Mouse (Mus musculus) lung, embryonic 14.5 days (tissue): ENCODE data around the gene Psors1c2. TPM values are rescaled to one million over a fixed set of nuclear protein-coding genes. Genes with fewer than 3 reads are reported as not detected.

Experiments used
- ATAC-seq: fragments of 200-750 bp; cut with Nextera tagmentation; 2 replicates; pipeline ENCODE4 v1.8.0; 2017; ENCODE audit warnings: mild to moderate bottlenecking, moderate TSS enrichment, moderate library complexity; ENCODE audit not compliant: insufficient read depth
- DNase-seq: peaks from one replicate; pipeline ENCODE4 v3.0.0-alpha.2; 2015
- H3K27ac ChIP-seq: fragments of 300-500 bp; sonication (generic); 2 replicates; pipeline ENCODE4 v1.5.1; 2014; ENCODE audit warnings: low read depth, mild to moderate bottlenecking, moderate library complexity
- H3K27me3 ChIP-seq: fragments of 300-500 bp; sonication (generic); 2 replicates; pipeline ENCODE4 v1.6.1; 2014; ENCODE audit warnings: low read length, control low read depth; ENCODE audit not compliant: insufficient read depth
- H3K36me3 ChIP-seq: fragments of 300-500 bp; sonication (generic); 2 replicates; pipeline ENCODE4 v1.6.1; 2014; ENCODE audit warnings: control low read depth; ENCODE audit not compliant: insufficient read depth
- H3K4me1 ChIP-seq: fragments of 300-500 bp; sonication (generic); 2 replicates; pipeline ENCODE4 v1.6.1; 2014; ENCODE audit warnings: antibody characterized with exemption, control low read depth; ENCODE audit not compliant: insufficient read depth
- H3K4me2 ChIP-seq: fragments of 300-500 bp; sonication (generic); 2 replicates; pipeline ENCODE4 v1.6.1; 2014; ENCODE audit warnings: mild to moderate bottlenecking
- H3K4me3 ChIP-seq: fragments of 300-500 bp; sonication (generic); 2 replicates; pipeline ENCODE4 v1.5.1; 2014; ENCODE audit warnings: low read depth, low read length
- H3K9ac ChIP-seq: fragments of 300-500 bp; sonication (generic); 2 replicates; pipeline ENCODE4 v1.6.1; 2014
- H3K9me3 ChIP-seq: fragments of 300-500 bp; sonication (generic); 2 replicates; pipeline ENCODE4 v1.6.1; 2016; ENCODE audit warnings: low read depth, low read length, control low read depth
- CTCF ChIP-seq: IDR thresholded peaks from 2 replicates; pipeline ENCODE4 v1.5.1; 2016; ENCODE audit warnings: antibody characterized with exemption, low read depth
- WGBS: fragments of 180-500 bp; shearing (Covaris S2); extraction: QIAGEN DNeasy Blood & Tissue Kit; methylation state at CpG from one replicate; pipeline ENCODE4 v1.1.7; 2014; 5-methylcytosine and 5-hydroxymethylcytosine counted together
- polyA plus RNA-seq: library from polyadenylated mRNA; unstranded; fragments of >200 nt; fragmentation: Nextera tagmentation; extraction: Ambion mirVana; gene quantifications from 2 replicates; pipeline ENCODE4 v1.2.1, GENCODE M21; 2014

The Psors1c2 gene
- polyA plus RNA-seq, 1 experiment from 2014 or later = 0.82 TPM

DNA sequence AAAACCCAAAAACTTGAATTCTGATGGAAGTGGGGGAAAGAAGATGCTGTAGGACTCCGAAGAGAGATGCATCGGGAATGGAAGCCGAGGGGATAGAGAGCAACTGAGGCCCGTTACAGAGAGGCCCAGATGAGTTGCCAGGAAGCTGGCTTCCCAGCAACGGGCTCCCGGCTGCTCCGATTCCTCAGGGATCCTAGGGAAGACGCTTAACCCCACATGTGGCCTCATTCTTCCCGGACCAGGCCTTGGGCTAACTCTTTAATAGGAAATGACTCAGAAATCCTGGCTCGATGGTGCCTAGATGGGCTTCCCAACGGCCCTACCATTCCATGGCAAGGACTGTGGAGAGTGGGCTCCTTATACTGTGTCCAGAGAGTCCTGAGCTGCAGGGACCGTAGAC lies 15.5 kb upstream of the Psors1c2 start:
- H3K36me3 ChIP-seq = peaks cover 21% of the 10 kb centered on the region; the same call in 1 of the 2 replicates
- H3K27ac ChIP-seq = peak overlapping the region; percentile 66
- ATAC-seq (no peak), DNase-seq (peak; percentile 38)
- peak overlapping the region; percentile 64 for H3K9ac ChIP-seq
- no peak for TF ChIP-seq CTCF
- H3K4me1 ChIP-seq = peaks cover 9% of the 10 kb centered on the region; the same call in 1 of the 2 replicates
- WGBS = 4% methylated on average over 12 of the region's 12 CpGs
- no peaks in the 10 kb centered on the region for H3K27me3 ChIP-seq
- H3K9me3 ChIP-seq = no peaks in the 10 kb centered on the region
- H3K4me3 ChIP-seq = peak overlapping the region; percentile 51
- H3K4me2 ChIP-seq = peak overlapping the region; percentile 95

DNA sequence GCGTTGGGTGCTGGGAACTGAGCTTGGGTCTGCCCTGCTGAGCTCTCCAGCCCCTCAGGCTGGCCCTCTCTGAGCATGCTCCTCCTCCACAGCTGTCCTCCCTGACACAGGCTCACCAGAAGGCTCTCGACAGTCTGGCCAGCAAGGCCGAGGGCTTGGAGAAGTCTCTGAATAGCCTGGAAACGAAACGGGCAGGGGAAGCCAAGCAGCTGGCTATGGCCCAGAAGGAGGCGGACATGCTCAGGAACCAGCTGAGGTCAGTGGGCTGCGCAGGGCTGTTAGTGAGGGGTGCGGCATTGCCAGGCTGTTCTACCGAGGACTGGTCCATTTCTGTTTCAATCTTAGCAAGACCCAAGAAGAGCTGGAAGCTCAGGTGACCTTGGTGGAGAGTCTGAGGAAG lies 8.6 kb upstream of the Psors1c2 start:
- Histone ChIP-seq H3K27me3 (no peaks in the 10 kb centered on the region), H3K4me3 (no peak overlapping the region), H3K4me1 (no peaks in the 10 kb centered on the region), H3K9ac (no peak overlapping the region), H3K9me3 (no peaks in the 10 kb centered on the region), H3K4me2 (no peak overlapping the region), H3K36me3 (peaks cover 75% of the 10 kb centered on the region), H3K27ac (no peak overlapping the region)
- 83% methylated on average over 9 of the region's 9 CpGs for WGBS
- no peak for TF ChIP-seq CTCF
- ATAC-seq (no peak), DNase-seq (no peak)

DNA sequence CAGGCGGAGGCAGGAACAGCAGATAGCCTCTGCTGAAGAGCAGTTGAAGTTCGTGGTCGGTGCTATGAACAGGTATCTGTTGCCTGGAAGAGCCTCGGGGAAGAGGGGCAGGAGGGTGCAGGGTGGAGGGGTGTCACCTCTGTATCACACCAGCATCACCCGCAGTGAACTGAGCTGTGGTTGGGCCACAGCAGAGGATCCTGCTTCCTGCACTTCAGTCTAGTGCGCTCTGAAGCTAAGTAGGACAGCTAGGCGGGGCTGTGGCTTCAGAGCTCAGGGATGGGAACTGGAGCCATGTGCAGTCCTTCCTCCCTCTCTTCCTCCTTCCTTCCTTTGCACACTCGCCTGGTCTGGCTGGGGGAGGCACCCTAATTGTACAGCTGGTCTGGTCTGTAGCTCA lies 6.4 kb upstream of the Psors1c2 start:
- Histone ChIP-seq H3K27ac (no peak overlapping the region), H3K4me3 (no peak overlapping the region), H3K36me3 (peaks cover 77% of the 10 kb centered on the region), H3K9ac (no peak overlapping the region), H3K9me3 (no peaks in the 10 kb centered on the region), H3K4me2 (no peak overlapping the region), H3K4me1 (no peaks in the 10 kb centered on the region), H3K27me3 (no peaks in the 10 kb centered on the region)
- ATAC-seq = no peak
- no peak for DNase-seq
- 74% methylated on average over 8 of the region's 8 CpGs for WGBS
- TF ChIP-seq CTCF = no peak

DNA sequence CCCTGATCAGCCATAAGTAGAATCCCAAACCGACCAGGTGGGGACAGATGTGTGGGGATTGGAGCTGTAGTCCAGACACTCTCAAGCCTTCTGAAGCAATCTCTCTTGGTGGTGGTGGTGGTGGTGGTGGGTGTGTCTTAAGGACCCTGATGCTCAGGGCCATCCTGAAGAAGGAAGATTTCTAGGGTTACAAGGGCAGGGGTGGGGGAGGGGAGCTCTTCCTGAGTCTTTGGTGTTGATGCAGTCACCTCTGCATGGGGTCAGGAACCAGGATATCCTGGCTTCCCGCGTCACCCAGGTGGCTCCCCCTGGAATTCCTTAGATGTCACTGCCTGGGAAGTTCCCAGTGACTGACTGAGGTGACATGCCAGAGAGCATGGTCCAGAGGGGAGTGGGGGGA lies 641 bp upstream of the Psors1c2 start:
- ATAC-seq = no peak

DNA sequence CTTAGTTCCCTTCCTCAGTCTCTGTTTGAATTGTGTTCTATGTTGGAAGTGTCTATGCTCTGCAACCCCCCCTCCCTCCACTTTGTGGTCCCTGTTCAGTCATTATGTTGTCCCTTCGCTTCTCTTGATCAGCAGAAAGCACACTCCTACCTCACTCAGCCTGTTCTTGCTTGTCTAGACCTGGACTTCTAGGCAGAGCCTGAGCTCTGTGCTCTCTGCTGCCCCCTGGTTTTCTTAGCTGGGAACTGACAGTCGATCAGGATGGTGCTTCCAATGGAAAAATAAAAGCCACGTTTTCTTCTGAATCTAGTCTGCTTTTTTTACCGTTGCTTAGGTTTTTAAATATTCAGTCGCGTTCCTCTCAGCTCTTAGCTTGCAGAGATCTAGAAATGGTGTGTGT lies 1.3 kb downstream of the Psors1c2 start:
- Histone ChIP-seq H3K27me3 (no peaks in the 10 kb centered on the region), H3K36me3 (peaks cover 11% of the 10 kb centered on the region), H3K9ac (no peak overlapping the region), H3K27ac (no peak overlapping the region), H3K4me3 (no peak overlapping the region), H3K4me1 (no peaks in the 10 kb centered on the region), H3K4me2 (no peak overlapping the region), H3K9me3 (no peaks in the 10 kb centered on the region)
- DNase-seq (peak; percentile 92), ATAC-seq (peak; percentile 71)
- peak; percentile 95 for TF ChIP-seq CTCF
- 11% methylated on average over 6 of the region's 6 CpGs for WGBS

More for the DNA sequence above, 641 bp upstream of the Psors1c2 start:
- TF ChIP-seq CTCF = no peak
- WGBS = 5% methylated on average over 3 of the region's 3 CpGs
- Histone ChIP-seq H3K4me1 (no peaks in the 10 kb centered on the region), H3K9ac (no peak overlapping the region), H3K9me3 (no peaks in the 10 kb centered on the region), H3K4me3 (no peak overlapping the region), H3K36me3 (peaks cover 31% of the 10 kb centered on the region), H3K27me3 (no peaks in the 10 kb centered on the region), H3K4me2 (no peak overlapping the region), H3K27ac (no peak overlapping the region)
- DNase-seq = no peak

DNA sequence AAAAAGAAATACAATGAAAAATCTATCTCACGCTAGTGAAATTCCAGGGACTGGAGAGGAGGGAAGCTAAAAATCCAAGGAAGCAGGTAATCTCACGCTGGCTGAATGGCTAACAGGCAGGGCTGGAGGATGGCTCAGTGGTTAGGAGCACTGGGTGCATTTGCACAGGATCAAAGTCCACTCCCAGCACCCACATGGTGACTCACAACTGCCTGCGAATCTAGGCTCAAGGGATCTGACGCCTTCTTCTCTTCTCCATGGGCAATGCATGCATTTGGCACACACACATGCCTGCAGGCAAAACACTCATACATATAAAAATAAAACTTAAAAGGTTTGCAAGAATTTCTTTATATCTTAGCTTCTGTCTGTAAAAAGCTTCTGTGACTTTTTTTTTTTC lies 4.4 kb downstream of the Psors1c2 start:
- WGBS = 75% methylated on average over 4 of the region's 4 CpGs
- DNase-seq (no peak), ATAC-seq (no peak)
- Histone ChIP-seq H3K36me3 (no peaks in the 10 kb centered on the region), H3K9ac (no peak overlapping the region), H3K27ac (no peak overlapping the region), H3K9me3 (no peaks in the 10 kb centered on the region), H3K4me3 (no peak overlapping the region), H3K4me1 (no peaks in the 10 kb centered on the region), H3K4me2 (no peak overlapping the region), H3K27me3 (no peaks in the 10 kb centered on the region)
- TF ChIP-seq CTCF = no peak

DNA sequence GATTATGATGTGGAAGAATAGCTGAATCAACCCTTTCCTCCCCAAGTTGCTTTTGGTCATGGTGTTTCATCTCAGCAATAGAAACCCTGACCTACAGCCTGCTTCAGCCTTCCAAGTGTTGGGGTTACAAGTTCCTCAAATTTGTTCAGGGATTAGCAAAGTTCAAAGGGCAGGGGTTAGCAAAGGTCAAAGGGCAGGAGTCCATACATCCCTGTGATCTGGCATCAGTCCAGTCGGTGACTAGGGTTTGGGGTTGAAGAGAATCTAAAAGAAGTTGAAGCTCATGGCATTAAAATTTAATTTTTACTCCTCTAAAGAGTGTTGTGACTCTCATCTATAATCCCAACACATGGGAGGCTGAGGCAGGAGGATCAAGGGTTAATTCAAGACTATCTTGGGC lies 5.5 kb downstream of the Psors1c2 start:
- TF ChIP-seq CTCF = no peak
- H3K4me3 ChIP-seq = no peak overlapping the region
- no peak overlapping the region for H3K4me2 ChIP-seq
- H3K27ac ChIP-seq = no peak overlapping the region
- no peaks in the 10 kb centered on the region for H3K27me3 ChIP-seq
- ATAC-seq = no peak
- no peaks in the 10 kb centered on the region for H3K4me1 ChIP-seq
- no peaks in the 10 kb centered on the region for H3K36me3 ChIP-seq
- WGBS = 71% methylated on average over 1 of the region's 1 CpGs
- no peaks in the 10 kb centered on the region for H3K9me3 ChIP-seq
- no peak for DNase-seq
- H3K9ac ChIP-seq = no peak overlapping the region

DNA sequence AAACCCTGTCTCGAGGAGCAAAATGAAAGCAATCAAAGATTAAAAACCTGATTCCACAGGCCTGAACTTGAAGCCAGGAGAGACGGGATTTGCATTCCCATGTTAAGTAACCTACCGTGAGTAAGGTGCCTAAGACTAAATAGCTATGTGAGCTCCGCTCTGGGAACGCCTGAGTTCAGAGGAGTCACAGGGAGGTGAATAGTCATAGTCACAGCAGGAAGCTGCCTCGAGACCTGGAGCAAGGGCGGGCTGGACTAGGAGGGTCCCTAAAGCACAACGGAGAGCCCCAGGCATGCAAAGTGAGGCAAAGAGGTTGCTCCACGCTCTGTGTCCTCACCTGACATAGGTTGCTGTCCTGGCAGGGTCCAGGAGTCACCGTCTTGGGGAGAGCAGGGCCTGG lies 6.5 kb downstream of the Psors1c2 start:
- Histone ChIP-seq H3K36me3 (no peaks in the 10 kb centered on the region), H3K4me2 (no peak overlapping the region), H3K27ac (no peak overlapping the region), H3K4me3 (no peak overlapping the region), H3K4me1 (no peaks in the 10 kb centered on the region), H3K9me3 (no peaks in the 10 kb centered on the region), H3K9ac (no peak overlapping the region), H3K27me3 (no peaks in the 10 kb centered on the region)
- WGBS = 55% methylated on average over 10 of the region's 10 CpGs
- no peak for DNase-seq
- no peak for ATAC-seq
- no peak for TF ChIP-seq CTCF
